Mouse (Mus musculus) hindlimb bud, embryonic 11.5 days (tissue): Measurements from ENCODE around the gene Thap3.

Experiments used
- DNase-seq: peaks from one replicate; pipeline ENCODE4 v3.0.0-alpha.2; 2012; ENCODE audit warnings: low read depth, low spot score; ENCODE audit errors: extremely low spot score

Thap3 gene

DNA sequence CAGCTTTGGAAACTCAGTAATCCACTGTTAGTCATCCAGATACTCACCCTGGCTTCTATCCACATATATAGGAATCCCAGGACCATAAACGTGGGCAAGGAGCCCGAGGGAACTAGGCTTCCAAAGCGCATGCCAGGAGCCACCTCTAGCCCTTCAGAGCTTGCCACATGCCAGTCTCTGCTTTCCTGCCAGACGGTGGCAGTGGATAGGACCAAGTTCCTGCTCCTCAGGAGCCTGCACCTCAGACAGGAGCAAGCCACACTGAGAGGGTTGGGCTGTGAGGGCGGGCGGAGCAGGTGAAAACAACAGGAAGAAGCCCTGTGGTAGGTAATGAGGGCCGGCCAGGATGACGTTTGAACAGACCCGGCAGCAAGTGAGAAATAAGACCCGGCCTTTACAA, 2.9 kb downstream of the Thap3 start:
- DNase-seq, result no peak

DNA sequence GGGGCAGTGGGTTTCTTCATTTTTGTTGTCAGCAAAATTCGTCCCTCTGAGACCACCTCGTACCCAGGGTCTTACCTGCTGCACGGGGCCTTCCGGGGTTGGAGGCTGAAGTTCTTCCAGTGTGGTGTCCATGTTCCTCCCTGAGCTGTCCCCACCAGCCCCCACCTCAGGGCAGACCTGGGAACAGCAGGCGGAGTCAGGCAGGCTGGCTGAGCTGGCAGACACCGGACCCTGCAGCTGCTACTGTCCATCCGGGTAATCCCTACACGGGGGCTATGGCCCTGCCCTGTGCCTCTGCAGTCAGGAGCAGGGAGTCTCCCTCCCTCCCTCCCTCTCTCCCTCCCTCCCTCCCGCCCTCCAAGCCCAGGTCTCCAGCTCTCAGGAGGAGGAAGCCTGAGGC, 5.2 kb downstream of the Thap3 start:
- no peak for DNase-seq

DNA sequence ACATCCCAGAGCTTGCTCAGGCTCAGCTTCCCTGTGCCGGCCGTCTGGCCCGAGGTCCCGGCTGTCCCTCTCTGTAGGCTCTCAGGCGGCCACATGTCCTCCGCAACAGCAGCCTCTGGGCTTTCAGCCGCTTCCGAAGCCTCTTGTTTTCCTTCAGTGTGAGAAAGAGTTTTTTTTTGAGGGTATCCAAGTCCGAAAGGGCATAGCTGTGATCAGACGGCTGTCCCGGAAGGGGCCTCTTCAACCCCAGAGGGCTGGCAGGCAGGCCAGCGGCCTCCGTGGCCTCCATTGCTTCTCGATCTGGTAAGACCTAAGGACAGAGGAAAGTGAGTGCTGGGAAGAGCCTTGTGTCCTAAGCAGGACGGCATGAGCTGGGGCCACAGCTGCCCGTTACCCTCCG, 5.8 kb downstream of the Thap3 start:
- no peak for DNase-seq

DNA sequence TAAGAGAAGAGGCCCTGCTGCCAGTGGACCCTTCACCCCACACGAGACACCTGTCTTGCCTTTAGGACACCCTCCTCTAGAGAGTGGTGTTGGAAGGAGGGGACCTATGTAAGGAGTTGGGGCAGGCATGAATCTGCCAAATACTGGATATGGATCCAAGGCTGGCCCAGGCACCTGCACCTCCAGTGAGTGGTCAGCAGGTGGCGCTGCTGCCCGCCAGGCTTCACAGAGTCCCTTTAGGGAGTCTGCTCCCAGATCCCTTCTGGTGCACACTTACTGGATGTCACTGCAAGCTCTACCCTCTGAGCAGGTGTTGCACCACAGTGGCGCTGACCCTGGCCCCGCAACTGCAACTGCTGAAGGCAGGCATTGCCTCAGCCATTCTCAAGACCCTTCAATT, 7.4 kb downstream of the Thap3 start:
- no peak for DNase-seq

DNA sequence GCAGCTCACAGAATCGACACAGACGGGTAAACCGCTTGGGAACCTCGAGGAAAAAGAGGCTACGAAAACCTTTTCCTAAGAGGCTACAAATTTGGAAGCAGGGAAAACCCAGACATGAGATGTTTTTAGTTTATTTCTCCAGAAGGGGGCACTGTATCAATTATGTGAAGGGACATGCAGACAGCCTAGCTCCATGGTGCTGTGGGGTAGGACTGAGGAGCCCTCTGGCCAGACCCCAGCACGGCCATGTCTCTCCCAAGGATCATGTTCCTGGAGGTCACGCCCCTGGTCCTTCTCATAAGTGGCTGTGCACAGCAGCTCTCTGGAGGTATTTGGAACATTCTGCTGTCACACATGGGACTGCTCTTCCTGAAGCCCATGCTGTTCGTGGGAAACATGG, 8.1 kb downstream of the Thap3 start:
- DNase-seq, result no peak

DNA sequence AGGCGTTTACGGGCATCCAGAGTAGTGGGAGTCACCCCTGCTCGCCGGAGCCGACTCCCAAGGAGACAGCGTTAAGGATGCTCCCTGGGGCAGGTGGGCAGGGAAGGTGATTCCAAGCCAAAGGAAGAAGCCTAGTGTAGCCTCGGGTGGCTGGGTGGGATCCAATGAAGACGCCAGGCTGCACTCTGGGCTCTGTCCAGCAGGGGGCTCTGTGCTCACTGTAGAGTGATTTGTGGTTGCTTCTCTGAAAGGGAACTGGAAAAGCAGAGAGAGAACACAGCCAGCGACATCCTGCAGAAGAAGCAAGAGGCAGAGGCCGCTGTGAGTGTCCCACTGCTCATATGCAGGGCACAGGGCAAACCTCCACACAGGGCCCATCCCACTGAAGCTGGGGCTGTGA, 11.0 kb downstream of the Thap3 start:
- no peak for DNase-seq

DNA sequence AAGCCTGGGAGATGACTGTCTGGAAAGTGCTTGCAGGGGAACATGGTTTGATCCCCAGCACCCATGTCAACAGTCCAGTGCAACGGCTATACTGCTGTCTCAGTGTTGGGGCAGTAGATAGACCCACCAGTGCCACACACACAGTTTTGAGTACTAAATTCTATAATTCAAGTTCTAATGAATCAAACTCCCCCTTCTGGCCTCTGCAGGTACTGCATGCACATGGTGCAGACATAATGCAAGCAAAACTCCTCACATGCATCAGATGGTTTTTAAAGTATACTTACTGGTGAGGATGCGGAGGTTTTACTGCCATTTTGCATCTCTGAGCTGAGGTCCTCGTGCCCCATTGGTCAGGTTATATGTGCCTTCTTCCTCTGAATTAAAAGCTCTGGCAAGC, 13.4 kb downstream of the Thap3 start:
- no peak for DNase-seq

DNA sequence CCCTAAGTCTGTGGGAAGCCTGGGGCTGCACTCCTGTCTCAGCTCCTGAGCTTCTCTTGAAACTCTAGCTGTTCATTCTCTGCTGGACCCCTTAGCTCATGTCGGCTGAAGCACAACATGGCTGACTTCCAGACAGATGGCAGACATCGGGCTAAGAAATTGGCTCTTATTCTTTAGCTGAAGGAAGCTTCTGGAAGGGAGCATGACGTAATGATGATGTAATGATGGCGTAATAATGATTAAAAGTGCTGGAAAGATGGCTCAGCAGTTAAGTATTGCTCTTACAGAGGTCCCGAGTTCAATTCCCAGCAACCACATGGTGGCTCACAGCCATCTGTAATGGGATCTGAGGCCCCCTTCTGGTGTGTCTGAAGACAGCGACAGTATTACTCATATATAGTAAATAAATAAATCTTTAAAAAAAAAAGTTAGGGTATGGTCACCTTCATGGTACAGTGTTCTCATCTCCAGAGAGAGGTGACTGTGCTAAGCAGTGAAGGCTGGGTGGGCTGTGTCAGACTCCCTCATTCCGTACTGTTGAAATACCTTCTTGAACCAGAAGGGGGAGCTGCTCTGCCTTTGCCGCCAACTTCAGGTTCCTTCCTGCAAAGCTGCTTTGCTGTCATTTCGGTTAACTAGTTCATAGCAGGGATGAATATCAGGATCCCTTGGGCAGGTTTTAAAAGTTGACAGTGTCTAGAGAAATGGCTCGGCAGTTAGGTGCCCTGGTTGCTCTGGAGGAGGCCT, 16.4 kb downstream of the Thap3 start:
- DNase-seq, result no peak

DNA sequence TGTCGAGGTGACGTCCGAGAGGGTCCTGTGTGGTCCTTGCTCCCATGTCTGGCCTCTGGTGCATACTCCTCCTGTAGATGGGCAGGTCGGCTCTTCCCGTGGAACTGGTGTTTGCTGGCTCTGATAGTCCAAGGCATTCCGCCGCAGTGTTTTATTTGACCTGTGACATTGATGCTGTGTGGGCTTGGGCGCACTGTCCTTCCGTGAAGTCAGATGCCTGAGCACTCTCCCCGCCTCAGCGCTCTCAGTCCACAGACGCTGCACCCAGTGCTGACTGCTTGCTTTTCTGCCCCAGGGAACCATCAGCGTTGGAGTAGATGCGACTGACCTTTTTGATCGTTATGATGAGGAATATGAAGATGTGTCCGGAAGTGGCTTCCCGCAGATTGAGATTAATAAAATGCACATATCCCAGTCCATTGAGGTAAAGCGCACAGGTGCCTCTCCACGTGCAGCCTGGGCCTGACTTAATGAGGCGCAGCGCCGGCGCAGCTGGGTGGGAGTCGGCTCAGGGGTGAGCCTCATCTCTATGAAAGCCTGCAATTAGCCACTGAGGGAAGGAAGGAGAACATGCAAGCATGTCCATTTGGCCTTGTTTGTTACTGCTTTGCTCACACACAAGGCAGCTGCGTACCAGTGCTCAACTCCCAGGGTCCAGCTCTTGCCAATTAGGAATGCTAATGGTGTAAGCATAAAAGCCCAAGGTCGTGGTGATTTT, 20.4 kb downstream of the Thap3 start:
- DNase-seq, result no peak

DNA sequence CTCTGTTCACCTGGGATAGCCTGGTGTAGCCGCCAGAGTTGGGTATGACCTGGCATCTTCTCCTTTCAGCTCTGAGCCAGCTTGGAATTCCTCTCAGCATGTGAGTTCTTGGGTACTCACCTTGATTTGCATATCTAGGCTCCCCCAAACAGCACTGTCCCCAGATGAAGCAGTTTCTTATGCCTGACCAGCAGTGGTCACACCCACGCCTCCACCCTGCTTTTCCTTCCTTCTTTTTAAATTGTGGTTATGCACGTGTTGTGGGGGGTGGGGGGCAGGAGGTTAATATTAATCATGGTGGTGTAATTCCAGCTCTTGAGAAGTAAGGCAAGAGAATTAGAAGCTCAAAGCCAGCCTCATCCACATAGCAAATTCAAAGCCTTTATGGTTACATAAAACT, 26.0 kb downstream of the Thap3 start:
- no peak for DNase-seq

DNA sequence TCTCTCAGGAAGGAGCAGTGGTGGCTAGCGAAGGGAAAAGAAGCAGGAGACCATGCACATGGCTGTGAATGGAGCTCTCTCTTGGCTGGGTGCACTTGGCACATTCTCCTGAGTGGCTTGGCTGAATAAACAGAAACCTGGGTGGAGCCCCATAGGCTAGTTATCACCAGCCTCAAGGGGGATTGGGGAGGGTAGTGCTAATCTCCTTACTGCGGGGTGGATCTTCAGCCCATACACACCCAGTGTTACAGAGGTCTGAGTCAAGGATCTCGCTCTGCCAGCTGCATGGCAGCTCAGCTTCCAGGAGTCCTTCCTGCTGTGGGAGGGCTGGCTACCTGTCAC, 28.3 kb downstream of the Thap3 start:
- DNase-seq, result no peak

DNA sequence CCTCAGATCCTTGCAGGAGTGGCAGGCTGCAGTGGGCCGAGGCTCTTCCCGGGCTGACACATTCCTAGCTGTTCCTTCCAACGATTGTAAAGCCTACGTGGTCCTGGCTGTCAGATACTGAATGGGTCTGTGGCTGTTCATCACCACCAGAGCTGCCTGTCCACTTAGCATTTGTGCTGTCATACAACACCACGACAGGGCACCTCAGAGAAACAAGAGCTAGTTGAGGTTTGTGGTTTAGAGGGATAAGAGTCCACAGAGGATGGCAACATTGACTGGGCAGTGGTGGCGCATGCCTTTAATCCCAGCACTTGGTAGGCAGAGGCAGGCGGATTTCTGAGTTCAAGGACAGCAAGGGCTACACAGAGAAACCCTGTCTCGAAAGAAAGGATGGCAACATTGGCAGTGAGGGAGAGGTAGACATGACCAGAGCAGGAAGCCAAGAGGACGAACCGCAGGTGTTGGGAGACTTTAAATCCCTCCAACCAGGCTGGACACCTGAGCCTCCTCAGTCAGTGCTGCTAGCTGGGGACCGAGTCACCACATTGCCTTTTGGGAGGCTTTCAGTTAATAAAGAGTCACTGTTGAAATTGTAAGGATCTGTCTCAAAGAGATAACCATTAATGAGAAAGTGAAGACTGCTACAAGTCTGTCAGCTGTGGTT, 28.8 kb downstream of the Thap3 start:
- no peak for DNase-seq

DNA sequence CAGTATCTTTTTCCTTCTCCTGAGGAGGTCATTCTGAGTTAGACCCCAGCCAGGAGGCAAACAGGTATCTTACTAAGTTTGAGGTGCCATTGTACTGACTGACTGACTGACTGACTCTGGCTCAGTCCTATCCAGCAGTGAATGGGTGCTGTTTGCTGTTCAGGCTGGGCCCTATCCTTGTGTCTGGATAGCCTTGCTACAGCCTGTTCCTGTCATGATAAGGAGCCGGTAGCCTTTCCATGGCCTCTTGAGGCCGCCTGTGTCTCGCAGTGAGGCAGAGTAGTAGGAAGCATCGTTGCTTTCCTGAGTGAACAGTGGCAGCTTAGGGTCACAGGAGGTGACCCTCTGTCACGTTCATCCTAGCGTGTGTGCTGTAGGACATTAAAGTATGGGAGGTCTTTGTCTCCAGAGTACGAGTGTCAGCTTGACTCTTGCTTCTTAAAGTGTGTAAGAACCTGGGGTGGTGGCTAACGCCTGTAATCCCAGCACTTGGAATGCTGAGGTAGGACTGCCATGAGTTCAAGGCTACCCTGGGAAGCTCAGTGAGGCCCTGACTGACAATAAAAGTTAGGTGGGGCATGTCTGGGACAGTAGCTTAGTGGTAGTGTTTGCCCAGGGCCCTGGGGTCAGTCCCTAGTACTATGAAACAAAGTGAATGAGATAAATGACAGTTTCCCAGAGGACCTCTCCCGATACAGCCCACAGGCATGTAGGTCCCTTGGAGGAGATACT, 31.0 kb downstream of the Thap3 start:
- DNase-seq, result no peak

DNA sequence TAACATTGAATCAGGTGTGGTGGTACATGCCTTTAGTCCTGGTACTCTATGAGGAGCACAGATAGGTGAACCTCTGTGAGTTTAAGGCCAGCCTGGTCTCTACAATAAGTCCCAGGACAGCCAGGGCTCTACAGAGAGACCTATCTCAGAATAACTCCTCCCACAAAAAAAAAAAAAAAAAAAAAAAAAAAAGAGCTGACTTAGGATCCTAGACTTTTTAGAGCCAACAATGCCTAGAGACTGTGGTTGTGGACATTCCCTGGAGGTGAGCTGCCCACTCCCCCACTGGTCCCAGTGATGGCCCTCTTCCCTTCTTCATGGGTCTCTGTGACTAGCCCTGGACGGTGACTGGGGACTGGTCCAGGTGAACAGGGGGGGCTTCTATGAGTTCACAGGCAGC, 33.0 kb downstream of the Thap3 start:
- DNase-seq, result no peak

DNA sequence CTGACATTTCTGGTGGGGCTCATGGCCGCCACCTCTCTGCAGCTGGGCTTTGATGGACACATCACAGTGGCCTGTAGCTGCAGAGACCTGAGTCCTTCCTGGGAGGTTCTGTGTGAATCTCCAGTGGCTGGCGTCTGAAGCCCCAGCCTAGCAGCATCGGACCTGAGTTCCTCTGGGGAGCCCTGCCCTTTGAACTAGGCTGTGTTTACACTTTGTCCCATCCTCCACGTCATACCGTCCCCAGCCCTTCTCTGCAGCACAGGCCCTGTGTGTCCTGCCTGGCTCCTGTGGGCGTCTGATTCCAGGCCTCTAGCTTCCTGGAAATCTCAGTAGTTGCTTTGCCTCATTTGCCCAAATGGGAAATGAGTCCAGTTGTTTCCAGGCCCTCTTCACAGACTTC, 35.6 kb downstream of the Thap3 start:
- no peak for DNase-seq

DNA sequence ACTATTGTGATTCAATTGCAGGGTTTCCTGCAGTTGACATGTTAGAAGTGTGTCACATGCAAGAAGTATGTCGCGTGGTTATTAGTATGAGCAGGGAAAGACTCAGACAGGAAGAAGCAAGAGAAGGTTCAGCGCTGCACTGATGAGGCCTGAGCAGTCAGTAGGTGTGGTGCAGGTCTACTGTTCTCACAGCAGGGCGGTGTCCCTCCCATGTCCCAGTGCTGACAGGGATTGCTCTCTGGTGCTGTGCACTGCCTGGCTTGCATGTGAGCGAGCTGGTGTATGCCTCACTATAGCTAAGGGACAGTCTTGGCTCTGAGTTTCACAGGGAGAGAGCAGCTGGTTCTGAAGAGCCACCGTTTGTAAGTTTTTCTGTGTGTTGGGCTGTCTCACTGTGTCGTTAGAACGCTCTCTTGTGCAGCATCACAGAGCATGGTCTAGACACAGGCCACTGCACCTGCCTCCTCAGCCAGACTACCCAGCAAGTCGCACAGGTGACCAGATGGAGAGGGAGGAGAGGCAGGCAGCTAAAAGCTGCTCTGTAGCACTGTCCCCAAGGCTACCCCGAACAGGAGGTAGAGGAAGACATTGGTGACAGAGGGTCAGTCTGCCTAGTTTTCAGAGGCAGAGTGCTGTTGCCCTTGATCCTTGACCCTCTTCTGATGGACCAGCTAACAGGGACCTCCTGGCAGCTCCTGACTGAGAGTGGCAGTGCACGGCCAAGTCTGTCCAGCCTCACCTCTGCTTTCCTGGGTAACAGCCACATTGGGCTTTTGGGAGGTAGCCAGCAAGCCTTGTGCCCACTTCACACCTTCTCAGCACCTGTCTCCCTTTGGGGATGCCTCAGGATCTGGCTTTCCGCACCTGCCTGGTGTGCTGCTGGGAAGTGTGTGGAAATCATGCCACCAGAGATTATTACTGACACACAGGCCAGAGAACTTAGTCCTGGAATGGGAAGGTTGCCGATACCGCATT, 40.0 kb downstream of the Thap3 start:
- no peak for DNase-seq

DNA sequence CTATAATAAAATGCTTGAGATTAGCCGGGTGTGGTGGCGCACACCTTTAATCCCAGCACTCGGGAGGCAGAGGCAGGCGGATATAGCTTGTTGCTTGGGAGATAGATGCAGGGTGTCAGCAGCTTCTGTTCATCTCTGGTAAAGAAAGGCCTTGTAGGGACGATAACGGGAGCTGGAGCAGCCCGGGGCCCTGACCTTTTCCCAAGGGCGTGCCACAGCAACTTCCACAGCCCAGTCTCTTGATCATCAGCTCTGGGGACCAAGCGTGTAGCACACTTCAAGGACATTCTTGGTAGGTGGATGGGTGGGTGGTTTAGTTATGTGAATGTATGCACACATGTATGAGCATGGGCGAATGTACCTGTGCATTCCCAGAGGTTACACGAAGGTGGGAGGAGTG, 42.6 kb downstream of the Thap3 start:
- no peak for DNase-seq

DNA sequence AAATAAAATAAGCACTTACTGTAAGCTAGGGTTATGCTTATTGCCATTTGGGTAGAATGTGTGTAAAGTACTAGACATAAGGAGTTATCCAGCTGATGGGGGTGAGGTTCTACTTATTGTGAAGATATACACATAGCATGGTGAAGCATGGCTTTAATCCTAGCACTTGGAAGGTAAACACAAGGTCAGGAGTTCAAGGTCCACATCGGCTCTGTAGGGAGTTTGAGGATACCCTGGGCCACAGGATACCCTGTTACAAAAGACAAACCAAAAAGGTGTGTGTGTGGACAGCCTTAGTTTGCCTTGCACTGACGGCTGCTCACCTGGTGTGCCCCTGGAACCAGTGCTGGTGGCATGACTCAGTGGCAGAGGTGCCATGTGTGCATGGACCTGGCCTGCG, 50.7 kb downstream of the Thap3 start:
- DNase-seq, result no peak

DNA sequence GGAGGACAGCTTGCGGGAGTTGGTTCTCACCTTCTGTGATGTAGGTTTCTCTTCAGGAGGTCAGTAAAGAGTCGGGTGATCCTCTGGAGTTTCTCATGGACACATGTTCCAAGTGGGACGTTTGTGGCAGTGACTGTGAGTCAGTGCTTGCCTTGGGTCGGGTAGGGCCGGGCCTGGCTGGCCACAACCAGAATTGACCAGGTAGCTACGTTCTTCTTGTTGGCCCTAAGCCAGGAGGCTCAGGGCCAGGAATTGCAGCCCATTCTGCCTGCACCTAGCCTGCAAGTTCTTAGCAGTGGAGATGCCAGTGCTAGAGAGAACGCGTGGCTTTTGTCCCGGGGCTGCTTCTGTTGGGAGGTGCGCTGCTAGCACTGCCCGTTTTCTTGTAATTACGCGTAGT, 51.4 kb downstream of the Thap3 start:
- no peak for DNase-seq

DNA sequence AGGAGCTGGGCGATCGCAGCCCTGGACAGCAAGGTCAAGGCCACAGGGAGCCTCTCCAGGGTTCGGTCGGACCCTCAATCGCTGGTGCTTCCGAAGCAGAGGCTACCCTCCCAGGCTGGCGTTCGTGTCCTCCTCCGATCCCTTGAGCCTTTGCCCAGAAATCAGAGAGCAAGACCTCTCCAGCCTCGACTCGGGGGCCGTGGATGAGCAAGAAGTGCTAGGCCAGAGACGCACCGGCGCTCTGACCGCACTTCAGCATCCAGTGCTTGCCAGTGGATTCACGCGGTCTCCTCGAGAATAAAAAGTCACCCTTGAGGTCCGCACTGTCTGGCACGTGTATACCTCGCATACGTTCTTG, 54.6 kb downstream of the Thap3 start:
- DNase-seq, result no peak
